Mouse (Mus musculus): ENCODE results near the gene Ier2. TPM values are rescaled to one million over a fixed set of nuclear protein-coding genes. Genes with fewer than 3 reads are reported as not detected.
"Not testable (repeated sequence)": the region's sequence is repeated elsewhere in the genome, so short reads cannot be mapped to it uniquely, and the experiment has no call there.

Ier2 gene
- total RNA-seq, 1 experiment from 2014 or later: 115 TPM

- no peak for ATAC-seq (ENCODE audit: extremely low read depth, insufficient number of reproducible peaks, low FRiP score, poor library complexity, severe bottlenecking)
These were observed 15.9 kb downstream of the Ier2 start for GRCm38 (mm10) chr8:84646800-84647199.

- ATAC-seq (ENCODE audit: extremely low read depth, insufficient number of reproducible peaks, low FRiP score, poor library complexity, severe bottlenecking): no peak
These were observed 19.6 kb downstream of the Ier2 start for GRCm38 (mm10) chr8:84643019-84643418.

- ATAC-seq (ENCODE audit: extremely low read depth, insufficient number of reproducible peaks, low FRiP score, poor library complexity, severe bottlenecking): no peak
These were observed 20.9 kb downstream of the Ier2 start for GRCm38 (mm10) chr8:84641578-84642361.

GRCm38 (mm10) chr8:84640617-84641294, 21.9 kb downstream of the Ier2 start:
- no peak for ATAC-seq (ENCODE audit: extremely low read depth, insufficient number of reproducible peaks, low FRiP score, poor library complexity, severe bottlenecking)

- no peak for ATAC-seq (ENCODE audit: extremely low read depth, insufficient number of reproducible peaks, low FRiP score, poor library complexity, severe bottlenecking)
These were observed 22.6 kb downstream of the Ier2 start for GRCm38 (mm10) chr8:84640010-84640588.

GRCm38 (mm10) chr8:84639162-84640009, 23.3 kb downstream of the Ier2 start:
- ATAC-seq (ENCODE audit: extremely low read depth, insufficient number of reproducible peaks, low FRiP score, poor library complexity, severe bottlenecking): peak; percentile 72

GRCm38 (mm10) chr8:84638555-84639161, 24.0 kb downstream of the Ier2 start:
- no peak for ATAC-seq (ENCODE audit: extremely low read depth, insufficient number of reproducible peaks, low FRiP score, poor library complexity, severe bottlenecking)

- ATAC-seq (ENCODE audit: extremely low read depth, insufficient number of reproducible peaks, low FRiP score, poor library complexity, severe bottlenecking): no peak
These were observed 24.6 kb downstream of the Ier2 start for GRCm38 (mm10) chr8:84637946-84638554.

- ATAC-seq (ENCODE audit: extremely low read depth, insufficient number of reproducible peaks, low FRiP score, poor library complexity, severe bottlenecking): no peak
These were observed 26.5 kb downstream of the Ier2 start for GRCm38 (mm10) chr8:84636051-84636691.

- ATAC-seq (ENCODE audit: extremely low read depth, insufficient number of reproducible peaks, low FRiP score, poor library complexity, severe bottlenecking): no peak
These were observed 27.1 kb downstream of the Ier2 start for GRCm38 (mm10) chr8:84635397-84636050.

GRCm38 (mm10) chr8:84634849-84635304, 27.8 kb downstream of the Ier2 start:
- ATAC-seq (ENCODE audit: extremely low read depth, insufficient number of reproducible peaks, low FRiP score, poor library complexity, severe bottlenecking): no peak

- no peak for ATAC-seq (ENCODE audit: extremely low read depth, insufficient number of reproducible peaks, low FRiP score, poor library complexity, severe bottlenecking)
These were observed 28.6 kb downstream of the Ier2 start for GRCm38 (mm10) chr8:84633841-84634584.

GRCm38 (mm10) chr8:84631813-84632212, 30.8 kb downstream of the Ier2 start:
- no peak for ATAC-seq (ENCODE audit: extremely low read depth, insufficient number of reproducible peaks, low FRiP score, poor library complexity, severe bottlenecking)

GRCm38 (mm10) chr8:84630145-84630544, 32.5 kb downstream of the Ier2 start:
- ATAC-seq (ENCODE audit: extremely low read depth, insufficient number of reproducible peaks, low FRiP score, poor library complexity, severe bottlenecking): no peak

GRCm38 (mm10) chr8:84629586-84629985, 33.1 kb downstream of the Ier2 start:
- ATAC-seq (ENCODE audit: extremely low read depth, insufficient number of reproducible peaks, low FRiP score, poor library complexity, severe bottlenecking): no peak

GRCm38 (mm10) chr8:84623425-84623824, 39.2 kb downstream of the Ier2 start:
- not testable (repeated sequence) for ATAC-seq (ENCODE audit: extremely low read depth, insufficient number of reproducible peaks, low FRiP score, poor library complexity, severe bottlenecking)

Data from neutrophil, adult 5-6 weeks (primary cell).